In genomic region chr9:106632185-106632584, GRCm38 (mm10) we compare ENCODE assay signal across 29 mouse cellular contexts. TPM values are rescaled to one million over a fixed set of nuclear protein-coding genes. Genes with fewer than 3 reads are reported as not detected.
"Had no signal": no experiment of that assay in that cellular context is flagged by ENCODE, and none has a peak within 500 bp of the region (broad histone marks: within the 10 kb centered on the region; RNA-seq: fewer than 3 reads in every experiment).

No protein-coding gene starts in this region.

- H3K27me3 ChIP-seq: limb, embryonic 13.5 days; liver, embryonic 12.5 days; liver, embryonic 15.5 days; lung, embryonic 15.5 days had no signal

- DNase-seq: kidney, adult 9 months; kidney, postnatal 14 days; kidney, postnatal 4 days; layer of hippocampus, adult 9-11 months; liver; lung, adult 18-20 months; lung, postnatal 10 days; lung, postnatal 36 days; thymus, adult 2 months; thymus, postnatal 14 days; thymus, postnatal 4 days had no signal

- ATAC-seq: liver, embryonic 12.5 days; midbrain, embryonic 16.5 days had no signal

- H3K36me3 ChIP-seq: limb, embryonic 10.5 days; limb, embryonic 13.5 days; liver, embryonic 12.5 days; liver, embryonic 15.5 days; lung, embryonic 15.5 days; midbrain, embryonic 10.5 days had no signal

- H3K4me2 ChIP-seq: limb, embryonic 13.5 days; liver, embryonic 12.5 days; liver, embryonic 15.5 days; lung, embryonic 15.5 days had no signal

- H3K4me3 ChIP-seq: layer of hippocampus, adult 2 months; limb, embryonic 10.5 days; limb, embryonic 13.5 days; liver, embryonic 12.5 days; liver, embryonic 15.5 days; lung, embryonic 15.5 days; megakaryocyte, embryonic 14.5 days; midbrain, embryonic 10.5 days had no signal

- H3K9me3 ChIP-seq: limb, embryonic 10.5 days; limb, embryonic 13.5 days; liver, embryonic 12.5 days; liver, embryonic 15.5 days; lung, embryonic 15.5 days; midbrain, embryonic 10.5 days had no signal

- H3K9ac ChIP-seq: limb, embryonic 13.5 days; liver, embryonic 12.5 days; liver, embryonic 15.5 days; lung, embryonic 15.5 days had no signal

- H3K4me1 ChIP-seq: limb, embryonic 10.5 days; liver, embryonic 12.5 days; liver, embryonic 15.5 days; lung, embryonic 15.5 days; megakaryocyte, embryonic 14.5 days; midbrain, embryonic 10.5 days had no signal

- H3K27ac ChIP-seq: layer of hippocampus, adult 2 months; limb, embryonic 10.5 days; limb, embryonic 13.5 days; liver, embryonic 12.5 days; liver, embryonic 15.5 days; lung, embryonic 15.5 days; midbrain, embryonic 10.5 days had no signal

RNA-seq across cellular contexts. Expression of gene Iqcf6, which starts 5.8 kb away (rescaled TPM):
- total RNA-seq: layer of hippocampus, adult 2 months; layer of hippocampus, postnatal 25 days; left cerebral cortex, adult 18-20 months; left cerebral cortex, postnatal 25 days had no signal
- polyA plus RNA-seq: kidney, embryonic 16.5 days; limb, embryonic 10.5 days; limb, embryonic 13.5 days; liver, embryonic 12.5 days; liver, embryonic 15.5 days; lung, embryonic 15.5 days; midbrain, embryonic 10.5 days; midbrain, embryonic 16.5 days; neural tube, embryonic 11.5 days; neural tube, embryonic 14.5 days; small intestine, adult 2 months; spleen, adult 2 months; stomach, embryonic 16.5 days; thymus, adult 2 months had no signal

RNA-seq across cellular contexts. Expression of gene Grm2, which starts 23.7 kb away (rescaled TPM):
- polyA plus RNA-seq: kidney, embryonic 16.5 days; limb, embryonic 10.5 days; limb, embryonic 13.5 days; liver, embryonic 12.5 days; liver, embryonic 15.5 days; spleen, adult 2 months had no signal
